Mouse (Mus musculus): ENCODE results near the gene Rnf150. TPM values are rescaled to one million over a fixed set of nuclear protein-coding genes. Genes with fewer than 3 reads are reported as not detected.
A peak's percentile ranks its signal among the peaks of the same experiment; 100 is the strongest.

Rnf150 gene
- polyA plus RNA-seq (2015; fragmentation: Nextera tagmentation; extraction: Ambion mirVana): 0.07 and 0.16 TPM in 2 replicates

GRCm38 (mm10) chr8:82863041-82863744 is at the start of gene Rnf150:
Gene Rnf150, plus strand, starts transcription at chr8:82863356.
- WGBS (ENCODE audit: insufficient replicate concordance): 2% methylated on average over 38 of the region's 39 CpGs
- Histone ChIP-seq H3K4me1 (replicated peaks) (peaks cover 10% of the 10 kb centered on the region), H3K36me3 (replicated peaks) (no peaks in the 10 kb centered on the region), H3K4me2 (peak within 1 kb of the TSS; percentile 77), H3K4me3 (replicated peaks) (peak within 1 kb of the TSS; percentile 55), H3K9me3 (replicated peaks) (no peaks in the 10 kb centered on the region), H3K9ac (peak within 1 kb of the TSS; percentile 11; the same call in 1 of the 2 replicates), H3K27me3 (peaks cover 49% of the 10 kb centered on the region), H3K27ac (replicated peaks) (no peak within 1 kb of the TSS)
- peak; percentile 5; the same call in 1 of the 2 replicates for ATAC-seq (ENCODE audit: insufficient read depth)

- no peak for ATAC-seq (ENCODE audit: insufficient read depth)
- Histone ChIP-seq H3K36me3 (replicated peaks) (no peaks in the 10 kb centered on the region), H3K27ac (replicated peaks) (no peak overlapping the region), H3K9me3 (replicated peaks) (no peaks in the 10 kb centered on the region), H3K9ac (no peak overlapping the region), H3K27me3 (no peaks in the 10 kb centered on the region), H3K4me2 (no peak overlapping the region), H3K4me3 (replicated peaks) (no peak overlapping the region), H3K4me1 (replicated peaks) (no peaks in the 10 kb centered on the region)
- WGBS (ENCODE audit: insufficient replicate concordance): 50% methylated on average over 11 of the region's 11 CpGs
Observed at GRCm38 (mm10) chr8:82826135-82827046, 36.8 kb upstream of the Rnf150 start.

- no peak overlapping the region for H3K4me2 ChIP-seq
- 53% methylated on average over 3 of the region's 3 CpGs for WGBS (ENCODE audit: insufficient replicate concordance)
- H3K36me3 ChIP-seq (replicated peaks): no peaks in the 10 kb centered on the region
- no peak overlapping the region for H3K4me3 ChIP-seq (replicated peaks)
- H3K9me3 ChIP-seq (replicated peaks): no peaks in the 10 kb centered on the region
- H3K27ac ChIP-seq (replicated peaks): no peak overlapping the region
- no peaks in the 10 kb centered on the region for H3K27me3 ChIP-seq
- no peaks in the 10 kb centered on the region for H3K4me1 ChIP-seq (replicated peaks)
- no peak overlapping the region for H3K9ac ChIP-seq
- ATAC-seq (ENCODE audit: insufficient read depth): no peak
Observed at GRCm38 (mm10) chr8:82840415-82840814, 22.7 kb upstream of the Rnf150 start.

- H3K27me3 ChIP-seq: no peaks in the 10 kb centered on the region
- no peaks in the 10 kb centered on the region for H3K4me1 ChIP-seq (replicated peaks)
- no peak overlapping the region for H3K27ac ChIP-seq (replicated peaks)
- ATAC-seq (ENCODE audit: insufficient read depth): no peak
- 18% methylated on average over 1 of the region's 1 CpGs for WGBS (ENCODE audit: insufficient replicate concordance)
- H3K9ac ChIP-seq: no peak overlapping the region
- H3K36me3 ChIP-seq (replicated peaks): no peaks in the 10 kb centered on the region
- no peak overlapping the region for H3K4me2 ChIP-seq
- no peak overlapping the region for H3K4me3 ChIP-seq (replicated peaks)
- H3K9me3 ChIP-seq (replicated peaks): no peaks in the 10 kb centered on the region
Observed at GRCm38 (mm10) chr8:82840963-82841362, 22.2 kb upstream of the Rnf150 start.

- no peaks in the 10 kb centered on the region for H3K36me3 ChIP-seq (replicated peaks)
- no peak overlapping the region for H3K4me2 ChIP-seq
- H3K27ac ChIP-seq (replicated peaks): no peak overlapping the region
- WGBS (ENCODE audit: insufficient replicate concordance): 43% methylated on average over 6 of the region's 6 CpGs
- no peaks in the 10 kb centered on the region for H3K27me3 ChIP-seq
- 0 out of 2 replicates have a peak, but pooled peaks cover 5% of the 10 kb centered on the region for H3K4me1 ChIP-seq (replicated peaks)
- H3K9me3 ChIP-seq (replicated peaks): no peaks in the 10 kb centered on the region
- no peak overlapping the region for H3K9ac ChIP-seq
- no peak for ATAC-seq (ENCODE audit: insufficient read depth)
- no peak overlapping the region for H3K4me3 ChIP-seq (replicated peaks)
Observed at GRCm38 (mm10) chr8:82841520-82842142, 21.5 kb upstream of the Rnf150 start.

- H3K27me3 ChIP-seq: no peaks in the 10 kb centered on the region
- no peak overlapping the region for H3K4me3 ChIP-seq (replicated peaks)
- no peak overlapping the region for H3K27ac ChIP-seq (replicated peaks)
- no peak overlapping the region for H3K4me2 ChIP-seq
- 0 out of 2 replicates have a peak, but pooled peaks cover 5% of the 10 kb centered on the region for H3K4me1 ChIP-seq (replicated peaks)
- no peaks in the 10 kb centered on the region for H3K9me3 ChIP-seq (replicated peaks)
- H3K9ac ChIP-seq: no peak overlapping the region
- ATAC-seq (ENCODE audit: insufficient read depth): no peak
- no peaks in the 10 kb centered on the region for H3K36me3 ChIP-seq (replicated peaks)
- WGBS (ENCODE audit: insufficient replicate concordance): 12% methylated on average over 1 of the region's 1 CpGs
Observed at GRCm38 (mm10) chr8:82843697-82844096, 19.5 kb upstream of the Rnf150 start.

GRCm38 (mm10) chr8:82844413-82844812 is 18.7 kb upstream of the Rnf150 start:
- ATAC-seq (ENCODE audit: insufficient read depth): no peak
- no peak overlapping the region for H3K27ac ChIP-seq (replicated peaks)
- no peaks in the 10 kb centered on the region for H3K9me3 ChIP-seq (replicated peaks)
- 33% methylated on average over 1 of the region's 1 CpGs for WGBS (ENCODE audit: insufficient replicate concordance)
- H3K4me1 ChIP-seq (replicated peaks): 0 out of 2 replicates have a peak, but pooled peaks cover 5% of the 10 kb centered on the region
- H3K36me3 ChIP-seq (replicated peaks): no peaks in the 10 kb centered on the region
- no peak overlapping the region for H3K4me2 ChIP-seq
- no peak overlapping the region for H3K4me3 ChIP-seq (replicated peaks)
- no peaks in the 10 kb centered on the region for H3K27me3 ChIP-seq
- no peak overlapping the region for H3K9ac ChIP-seq

- ATAC-seq (ENCODE audit: insufficient read depth): 0 out of 2 replicates have a peak, but pooled peaks have one; percentile 15
- Histone ChIP-seq H3K4me2 (no peak overlapping the region), H3K27me3 (no peaks in the 10 kb centered on the region), H3K36me3 (replicated peaks) (no peaks in the 10 kb centered on the region), H3K4me1 (replicated peaks) (0 out of 2 replicates have a peak, but pooled peaks cover 5% of the 10 kb centered on the region), H3K27ac (replicated peaks) (no peak overlapping the region), H3K9ac (no peak overlapping the region), H3K4me3 (replicated peaks) (no peak overlapping the region), H3K9me3 (replicated peaks) (no peaks in the 10 kb centered on the region)
- 12% methylated on average over 2 of the region's 2 CpGs for WGBS (ENCODE audit: insufficient replicate concordance)
Observed at GRCm38 (mm10) chr8:82846098-82846497, 17.1 kb upstream of the Rnf150 start.

- Histone ChIP-seq H3K27me3 (no peaks in the 10 kb centered on the region), H3K4me2 (no peak overlapping the region), H3K4me1 (replicated peaks) (0 out of 2 replicates have a peak, but pooled peaks cover 5% of the 10 kb centered on the region), H3K4me3 (replicated peaks) (no peak overlapping the region), H3K9ac (no peak overlapping the region), H3K27ac (replicated peaks) (no peak overlapping the region), H3K9me3 (replicated peaks) (no peaks in the 10 kb centered on the region), H3K36me3 (replicated peaks) (no peaks in the 10 kb centered on the region)
- WGBS (ENCODE audit: insufficient replicate concordance): 53% methylated on average over 4 of the region's 4 CpGs
- ATAC-seq (ENCODE audit: insufficient read depth): no peak
Observed at GRCm38 (mm10) chr8:82846730-82847129, 16.4 kb upstream of the Rnf150 start.

- Histone ChIP-seq H3K9ac (no peak overlapping the region), H3K4me1 (replicated peaks) (0 out of 2 replicates have a peak, but pooled peaks cover 3% of the 10 kb centered on the region), H3K9me3 (replicated peaks) (no peaks in the 10 kb centered on the region), H3K27me3 (peaks cover 23% of the 10 kb centered on the region), H3K4me2 (no peak overlapping the region), H3K4me3 (replicated peaks) (no peak overlapping the region), H3K36me3 (replicated peaks) (no peaks in the 10 kb centered on the region), H3K27ac (replicated peaks) (no peak overlapping the region)
- ATAC-seq (ENCODE audit: insufficient read depth): no peak
- 32% methylated on average over 9 of the region's 9 CpGs for WGBS (ENCODE audit: insufficient replicate concordance)
Observed at GRCm38 (mm10) chr8:82858541-82859342, 4.4 kb upstream of the Rnf150 start.
